ENCODE assay signal across 16 mouse cellular contexts in genomic region chr9:35059881-35060280, GRCm38 (mm10). TPM values are rescaled to one million over a fixed set of nuclear protein-coding genes. Genes with fewer than 3 reads are reported as not detected.
DNase-seq lines count a peak whose midpoint lies in the region; ATAC-seq and TF ChIP-seq lines count a peak whose summit lies in the region.
"Had no signal": no experiment of that assay in that cellular context is flagged by ENCODE, and none has a peak within 500 bp of the region (broad histone marks: within the 10 kb centered on the region; RNA-seq: fewer than 3 reads in every experiment).

No protein-coding gene starts in this region.

- peaks cover 48% of the 10 kb centered on the region for H3K79me2 ChIP-seq in myocyte (ENCODE audit: control insufficient read depth, insufficient read depth)

- H3K27me3 ChIP-seq in myocyte (ENCODE audit: control insufficient read depth, insufficient read depth, insufficient read length): no peaks in the 10 kb centered on the region
- H3K27me3 ChIP-seq: liver, embryonic 13.5 days; neural tube, embryonic 13.5 days; Patski had no signal

- ATAC-seq in granulocyte monocyte progenitor cell, adult 5-6 weeks (replicated peaks; ENCODE audit: poor library complexity, severe bottlenecking): peak; percentile 44
- ATAC-seq: midbrain, embryonic 16.5 days; Patski had no signal

- intact Hi-C loops in heart, postnatal 36 days (cut with DNase I): no loop called here
- intact Hi-C loops in heart, postnatal 14 days (cut with DNase I): no loop called here

- no peak for TF ChIP-seq POLR2A in lung, adult 2 months (IDR thresholded peaks at IDR 0.05; ENCODE audit: borderline replicate concordance, extremely low read depth, low read depth, low read length)
- no peak for TF ChIP-seq POLR2A in myocyte (IDR thresholded peaks at IDR 0.05; ENCODE audit: insufficient read length, low read depth)

- H3K4me2 ChIP-seq in myocyte (ENCODE audit: low read depth): no peak overlapping the region
- H3K4me2 ChIP-seq: liver, embryonic 13.5 days; neural tube, embryonic 13.5 days had no signal

- DNase-seq in heart, postnatal 36 days: peak; percentile 5 to 7
- no peak for DNase-seq in heart, postnatal 14 days
- peak; percentile 5 for DNase-seq in lung, postnatal 10 days
- DNase-seq in lung, adult 2 months: no peak
- DNase-seq in layer of hippocampus, postnatal 36 days: no peak
- DNase-seq: cerebellum, postnatal 14 days; kidney, adult 8-10 months; liver, embryonic 13.5 days; retina, postnatal 1 day; thymus, postnatal 25 days had no signal

- TF ChIP-seq CTCF in lung, adult 2 months (IDR thresholded peaks at IDR 0.05; ENCODE audit: insufficient read depth, low read length): no peak

- no peak overlapping the region for H3ac ChIP-seq in myocyte (ENCODE audit: control insufficient read depth, insufficient read length)

- H3K4me1 ChIP-seq in lung, adult 2 months (ENCODE audit: control insufficient read depth, insufficient read depth, low read length): peaks cover 6% of the 10 kb centered on the region; the same call in 1 of the 2 replicates
- H3K4me1 ChIP-seq: neural tube, embryonic 13.5 days had no signal

- H3K4me3 ChIP-seq in lung, adult 2 months (replicated peaks; ENCODE audit: extremely low read depth, low read depth, low read length): no peak overlapping the region
- H3K4me3 ChIP-seq in myocyte: no peak overlapping the region
- H3K4me3 ChIP-seq: hindbrain, embryonic 10.5 days; liver, embryonic 13.5 days; neural tube, embryonic 13.5 days had no signal

- 74% methylated on average over 5 of the region's 5 CpGs for WGBS in lung, adult 2 months

- H3K36me3 ChIP-seq in myocyte (ENCODE audit: control insufficient read depth, insufficient read depth): no peaks in the 10 kb centered on the region
- H3K36me3 ChIP-seq: hindbrain, embryonic 10.5 days; neural tube, embryonic 13.5 days had no signal

TF ChIP-seq in myocyte, 11 proteins besides CTCF, POLR2A, EP300 and RAD21:
- TF ChIP-seq USF1 (IDR thresholded peaks at IDR 0.05; ENCODE audit: low read depth): no peak
- 0 out of 2 replicates have a peak, but pooled peaks have one; percentile 26 for TF ChIP-seq CEBPB (IDR thresholded peaks at IDR 0.05; ENCODE audit: insufficient read depth, poor library complexity, severe bottlenecking)
- no peak for TF ChIP-seq TCF12 (IDR thresholded peaks at IDR 0.05; ENCODE audit: insufficient read depth, poor library complexity, severe bottlenecking)
- TF ChIP-seq REST (IDR thresholded peaks at IDR 0.05; ENCODE audit: insufficient read depth, insufficient read length): no peak
- TF ChIP-seq POLR2AphosphoS2 (IDR thresholded peaks at IDR 0.05; ENCODE audit: insufficient read length, low read depth): no peak

RNA-seq across cellular contexts. Expression of gene St3gal4, which starts 59.2 kb away (rescaled TPM):
- total RNA-seq in heart, postnatal 36 days (2021): 10 to 100 TPM; 26.8 to 39.1 TPM
- 10 to 100 TPM; 36.2 to 38.3 TPM for total RNA-seq in heart, postnatal 14 days (2021)
- polyA plus RNA-seq in lung, adult 2 months (2012; rRNA removed): 18.2 and 18.4 TPM in 2 replicates
- total RNA-seq in granulocyte monocyte progenitor cell, adult 5-6 weeks (2014; fragmentation: Nextera tagmentation): 39.2 and 44.6 TPM in 2 replicates
- 35.6 and 41.8 TPM in 2 replicates for total RNA-seq in granulocyte monocyte progenitor cell, adult 5-6 weeks (2017)
- 24.0 TPM for polyA plus RNA-seq in myocyte (2012; fragmentation: generic; extraction: Trizol)
- total RNA-seq in layer of hippocampus, postnatal 36 days (2021): 10 to 100 TPM; 25.0 to 25.7 TPM

Comparison
In these comparisons a context has a peak if more than half of its experiments do, and no peak if none do; other contexts are left out.
1. DNase-seq: peak in heart, postnatal 36 days (2 of 2) and lung, postnatal 10 days (single experiment); none in heart, postnatal 14 days (0 of 2), lung, adult 2 months (single experiment) and layer of hippocampus, postnatal 36 days (0 of 2).